Mouse (Mus musculus) liver, postnatal 0 days (tissue): ENCODE measurements around the gene Cracr2a. TPM values are rescaled to one million over a fixed set of nuclear protein-coding genes. Genes with fewer than 3 reads are reported as not detected.

Experiments used
- ATAC-seq: fragments of 200-750 bp; cut with Nextera tagmentation; 2 replicates; pipeline ENCODE4 v1.8.0; 2017; ENCODE audit warnings: mild to moderate bottlenecking, moderate library complexity
- DNase-seq: peaks from one replicate; pipeline ENCODE4 v3.0.0-alpha.2; 2016
- H3K27ac ChIP-seq: fragments of 300-500 bp; sonication (generic); 2 replicates; pipeline ENCODE4 v1.5.1; 2014; ENCODE audit warnings: antibody characterized with exemption, moderate library complexity, mild to moderate bottlenecking, low read depth
- H3K27me3 ChIP-seq: fragments of 300-500 bp; sonication (generic); 2 replicates; pipeline ENCODE4 v1.6.1; 2014; ENCODE audit warnings: low read length, control low read depth, mixed read lengths; ENCODE audit not compliant: insufficient read depth
- H3K36me3 ChIP-seq: fragments of 300-500 bp; sonication (generic); replicated peaks from 2 replicates; pipeline ENCODE4 v1.6.1; 2014; ENCODE audit warnings: mild to moderate bottlenecking, control low read depth, low read length, moderate library complexity, mixed read lengths; ENCODE audit not compliant: insufficient read depth
- H3K4me1 ChIP-seq: fragments of 300-500 bp; sonication (generic); 2 replicates; pipeline ENCODE4 v1.6.1; 2014; ENCODE audit warnings: antibody characterized with exemption, mild to moderate bottlenecking, control low read depth; ENCODE audit not compliant: insufficient read depth
- H3K4me2 ChIP-seq: fragments of 300-500 bp; sonication (generic); 2 replicates; pipeline ENCODE4 v1.6.1; 2014; ENCODE audit warnings: low read depth, mild to moderate bottlenecking, low read length, moderate library complexity, mixed read lengths
- H3K4me3 ChIP-seq: fragments of 300-500 bp; sonication (generic); 2 replicates; pipeline ENCODE4 v1.5.1; 2014; ENCODE audit warnings: low read depth, low read length
- H3K9ac ChIP-seq: fragments of 300-500 bp; sonication (generic); replicated peaks from 2 replicates; pipeline ENCODE4 v1.6.1; 2014; ENCODE audit warnings: mild to moderate bottlenecking, moderate library complexity
- H3K9me3 ChIP-seq: fragments of 300-500 bp; sonication (generic); 2 replicates; pipeline ENCODE4 v1.6.1; 2016; ENCODE audit warnings: mild to moderate bottlenecking, control low read depth, low read length, mixed read lengths
- CTCF ChIP-seq: sonication (generic); IDR thresholded peaks from 2 replicates; pipeline ENCODE4 v1.5.1; 2016; ENCODE audit warnings: antibody characterized with exemption, low read depth
- EP300 ChIP-seq: IDR thresholded peaks from 2 replicates; pipeline ENCODE4 v1.6.1; 2016; ENCODE audit warnings: antibody characterized with exemption, low read depth, mild to moderate bottlenecking
- WGBS: fragments of 180-500 bp; shearing (Covaris S2); extraction: QIAGEN DNeasy Blood & Tissue Kit; methylation state at CpG from one replicate; pipeline ENCODE4 v1.1.7; 2014; ENCODE audit not compliant: insufficient replicate concordance; 5-methylcytosine and 5-hydroxymethylcytosine counted together
- polyA plus RNA-seq: library from polyadenylated mRNA; unstranded; fragments of >200 nt; fragmentation: Nextera tagmentation; extraction: Ambion mirVana; gene quantifications from 2 replicates; pipeline ENCODE4 v1.2.1, GENCODE M21; 2015

Gene Cracr2a
- polyA plus RNA-seq, 1 experiment from 2014 or later = 0.47 TPM

DNA sequence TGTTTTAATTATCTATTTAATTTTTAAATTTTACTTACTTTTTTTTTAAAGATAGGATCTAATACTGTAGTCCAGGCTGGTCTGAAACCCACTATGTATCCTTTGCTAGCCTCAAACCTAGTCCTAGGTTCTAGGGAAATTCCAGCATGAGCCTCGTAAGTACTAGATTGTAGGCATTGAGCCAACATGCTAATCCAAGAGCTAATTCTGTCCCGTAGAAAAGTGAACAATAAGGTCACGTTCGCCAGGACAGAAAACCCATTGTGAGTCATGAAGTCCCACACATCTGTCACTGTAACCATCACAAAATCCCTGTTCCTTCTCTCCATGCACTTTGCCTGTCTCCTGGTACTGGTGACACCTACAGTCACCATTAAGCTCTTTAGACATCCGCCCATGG lies 154.3 kb downstream of the Cracr2a start:
- ATAC-seq = no peak
- DNase-seq = no peak
- H3K4me2 ChIP-seq = no peak overlapping the region
- H3K4me3 ChIP-seq = no peak overlapping the region
- H3K9ac ChIP-seq = no peak overlapping the region
- H3K4me1 ChIP-seq = no peaks in the 10 kb centered on the region
- H3K9me3 ChIP-seq = no peaks in the 10 kb centered on the region
- WGBS = 75% methylated on average over 5 of the region's 5 CpGs
- no peaks in the 10 kb centered on the region for H3K36me3 ChIP-seq
- TF ChIP-seq CTCF (no peak), EP300 (no peak)
- H3K27ac ChIP-seq = no peak overlapping the region
- no peaks in the 10 kb centered on the region for H3K27me3 ChIP-seq

DNA sequence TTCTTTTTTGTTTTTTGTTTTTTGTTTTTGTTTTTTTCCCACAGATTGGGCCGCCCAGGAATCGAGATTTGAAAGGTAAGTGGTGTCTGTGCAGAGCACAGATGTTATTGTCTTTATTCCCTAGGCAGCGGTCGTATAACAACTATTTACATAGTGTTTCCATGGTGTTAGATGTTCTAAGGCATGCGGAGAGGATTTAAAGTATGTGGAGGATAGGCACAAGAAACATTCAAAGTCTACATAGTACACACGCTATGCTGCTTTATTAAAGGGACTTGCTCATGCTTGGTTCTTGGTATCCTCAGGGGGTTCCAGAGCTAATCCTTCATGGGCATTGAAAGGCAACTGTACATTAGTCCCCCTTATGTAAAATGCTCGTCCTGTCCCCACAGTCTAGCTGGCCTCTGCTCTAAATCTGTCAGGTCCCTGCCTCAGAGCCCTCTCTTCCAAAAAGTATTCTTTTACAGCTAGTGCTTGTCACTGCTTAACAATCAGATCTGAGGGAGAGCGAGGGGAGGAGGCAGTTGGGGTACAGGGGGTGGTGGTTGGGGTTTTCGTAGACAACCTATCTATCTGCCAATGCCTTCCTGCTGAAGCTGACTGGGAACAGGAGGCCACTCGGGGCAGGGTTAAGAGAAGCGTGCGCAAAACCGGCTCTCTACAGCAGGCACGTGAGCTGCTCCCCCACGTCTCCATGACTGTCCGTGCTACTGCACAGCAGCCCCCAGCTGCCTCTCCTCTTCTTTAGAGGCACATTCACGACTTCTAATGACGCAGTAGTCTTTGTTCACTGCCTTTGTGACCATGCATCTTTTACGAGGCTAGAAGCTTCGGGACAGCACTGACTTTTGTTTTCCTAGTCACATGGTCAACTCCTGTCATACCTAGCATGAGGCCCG lies 156.3 kb downstream of the Cracr2a start:
- no peaks in the 10 kb centered on the region for H3K9me3 ChIP-seq
- no peak overlapping the region for H3K9ac ChIP-seq
- no peak overlapping the region for H3K27ac ChIP-seq
- H3K4me1 ChIP-seq = no peaks in the 10 kb centered on the region
- 58% methylated on average over 21 of the region's 21 CpGs for WGBS
- ATAC-seq = no peak
- no peaks in the 10 kb centered on the region for H3K36me3 ChIP-seq
- no peaks in the 10 kb centered on the region for H3K27me3 ChIP-seq
- DNase-seq = no peak
- TF ChIP-seq EP300 = no peak
- no peak for TF ChIP-seq CTCF
- H3K4me3 ChIP-seq = no peak overlapping the region
- no peak overlapping the region for H3K4me2 ChIP-seq

DNA sequence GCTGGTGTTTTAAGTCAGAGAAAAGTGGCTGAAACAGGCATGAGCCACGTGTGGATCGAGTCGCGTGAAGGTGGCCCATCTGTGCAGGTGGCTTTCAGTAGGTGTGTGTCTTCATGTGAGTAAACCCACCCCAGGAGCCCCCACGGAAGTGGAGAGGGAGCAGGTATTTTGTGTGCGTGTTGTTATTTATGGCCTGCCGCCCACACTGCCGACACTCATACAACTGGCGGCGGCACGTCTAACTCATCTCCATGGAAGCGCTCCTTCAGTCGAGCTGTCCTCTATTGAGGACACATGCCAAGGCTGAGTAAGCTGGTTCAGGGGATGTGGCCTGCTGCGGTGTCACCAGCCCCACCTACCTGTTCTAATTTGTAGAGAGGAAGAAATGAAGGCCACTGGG lies 158.7 kb downstream of the Cracr2a start:
- no peak for ATAC-seq
- TF ChIP-seq EP300 = no peak
- TF ChIP-seq CTCF = no peak
- Histone ChIP-seq H3K9me3 (no peaks in the 10 kb centered on the region), H3K4me2 (no peak overlapping the region), H3K4me1 (no peaks in the 10 kb centered on the region), H3K36me3 (no peaks in the 10 kb centered on the region), H3K27ac (no peak overlapping the region), H3K9ac (no peak overlapping the region), H3K27me3 (no peaks in the 10 kb centered on the region), H3K4me3 (no peak overlapping the region)
- WGBS = 88% methylated on average over 14 of the region's 14 CpGs
- DNase-seq = no peak

DNA sequence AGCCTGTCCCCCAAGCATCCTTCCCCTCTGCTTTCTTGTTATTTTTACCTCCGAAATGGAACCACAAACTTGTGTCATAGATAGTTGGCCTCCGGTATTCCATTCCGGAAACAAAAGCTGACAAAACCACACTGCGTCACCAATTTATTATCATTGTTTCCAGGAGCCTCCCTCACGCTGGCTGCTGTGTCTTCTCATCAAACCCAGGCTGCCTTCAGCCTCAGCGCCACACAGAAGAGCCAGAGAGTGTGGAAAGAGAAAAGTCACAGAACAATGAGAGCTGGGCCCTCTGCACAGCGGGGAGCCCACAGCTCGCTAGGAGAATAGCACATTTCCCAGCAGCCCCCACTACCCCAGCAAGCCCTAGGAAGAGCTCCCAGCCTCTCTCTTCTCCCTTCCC lies 162.0 kb downstream of the Cracr2a start:
- Histone ChIP-seq H3K27ac (no peak overlapping the region), H3K9ac (no peak overlapping the region), H3K4me3 (no peak overlapping the region), H3K36me3 (no peaks in the 10 kb centered on the region), H3K27me3 (no peaks in the 10 kb centered on the region), H3K4me2 (no peak overlapping the region), H3K9me3 (no peaks in the 10 kb centered on the region), H3K4me1 (no peaks in the 10 kb centered on the region)
- ATAC-seq (no peak), DNase-seq (no peak)
- no peak for TF ChIP-seq EP300
- TF ChIP-seq CTCF = no peak
- 48% methylated on average over 8 of the region's 8 CpGs for WGBS

Other genes with a start within 250 kb of the Cracr2a start
- gene Parp11, start 114.5 kb upstream of the Cracr2a start, polyA plus RNA-seq = 5.5 and 5.8 TPM in 2 replicates
- gene Prmt8, start 208.1 kb downstream of the Cracr2a start, polyA plus RNA-seq = not detected in 2 replicates